Mouse (Mus musculus): Measurements from ENCODE around the gene Cd47. TPM values are rescaled to one million over a fixed set of nuclear protein-coding genes. Genes with fewer than 3 reads are reported as not detected.

The Cd47 gene
- polyA plus RNA-seq, 2 experiments from 2014 or later, result 296 to 343 TPM

- no peak for ATAC-seq
Observed at GRCm38 (mm10) chr16:49914094-49914493, 113.8 kb downstream of the Cd47 start.

GRCm38 (mm10) chr16:49915532-49916476 lies 115.5 kb downstream of the Cd47 start:
- ATAC-seq, result no peak

- no peak for ATAC-seq
Observed at GRCm38 (mm10) chr16:49920191-49920590, 119.9 kb downstream of the Cd47 start.

- ATAC-seq, result no peak
Observed at GRCm38 (mm10) chr16:49921677-49922076, 121.3 kb downstream of the Cd47 start.

- ATAC-seq, result no peak
Observed at GRCm38 (mm10) chr16:49922098-49922497, 121.8 kb downstream of the Cd47 start.

- no peak for ATAC-seq
Observed at GRCm38 (mm10) chr16:49923720-49924119, 123.4 kb downstream of the Cd47 start.

- no peak for ATAC-seq
Observed at GRCm38 (mm10) chr16:49924941-49925340, 124.6 kb downstream of the Cd47 start.

GRCm38 (mm10) chr16:49933274-49933673 lies 132.9 kb downstream of the Cd47 start:
- no peak for ATAC-seq

- ATAC-seq, result peak; percentile 78
Observed at GRCm38 (mm10) chr16:49936008-49936443, 135.7 kb downstream of the Cd47 start.

GRCm38 (mm10) chr16:49936793-49937192 lies 136.5 kb downstream of the Cd47 start:
- no peak for ATAC-seq

- peak; percentile 59 for ATAC-seq
Observed at GRCm38 (mm10) chr16:49937218-49938165, 137.2 kb downstream of the Cd47 start.

GRCm38 (mm10) chr16:49938483-49939301 lies 138.4 kb downstream of the Cd47 start:
- no peak for ATAC-seq

- ATAC-seq, result no peak
Observed at GRCm38 (mm10) chr16:49939376-49939775, 139.0 kb downstream of the Cd47 start.

- ATAC-seq, result no peak
Observed at GRCm38 (mm10) chr16:49940473-49940872, 140.1 kb downstream of the Cd47 start.

- no peak for ATAC-seq
Observed at GRCm38 (mm10) chr16:49941031-49941430, 140.7 kb downstream of the Cd47 start.

GRCm38 (mm10) chr16:49943726-49944125 lies 143.4 kb downstream of the Cd47 start:
- ATAC-seq, result peak; percentile 14

GRCm38 (mm10) chr16:49945084-49945483 lies 144.8 kb downstream of the Cd47 start:
- ATAC-seq, result no peak

- ATAC-seq, result no peak
Observed at GRCm38 (mm10) chr16:49947049-49947448, 146.7 kb downstream of the Cd47 start.

GRCm38 (mm10) chr16:49947610-49948009 lies 147.3 kb downstream of the Cd47 start:
- no peak for ATAC-seq

- ATAC-seq, result no peak
Observed at GRCm38 (mm10) chr16:49948287-49948686, 148.0 kb downstream of the Cd47 start.

- no peak for ATAC-seq
Observed at GRCm38 (mm10) chr16:49949261-49949660, 148.9 kb downstream of the Cd47 start.

GRCm38 (mm10) chr16:49950340-49950739 lies 150.0 kb downstream of the Cd47 start:
- ATAC-seq, result no peak

Measured in activated CD4-positive, CD25-positive, alpha-beta regulatory T cell, adult 4 months (primary cell).